Mouse (Mus musculus) urinary bladder, postnatal 4 days (tissue): ENCODE data around the gene Cacna1d.

ENCODE experiments used
- DNase-seq, 2 experiments: peaks; one replicate each; pipeline ENCODE4 v3.0.0; 2021 to 2022; ENCODE audit warnings: low spot score in 2 of 2

Cacna1d gene

GRCm38 (mm10) chr14:30270350-30270749, 220.9 kb downstream of the Cacna1d start:
- DNase-seq, result no peak

- no peak for DNase-seq
These were observed 225.5 kb downstream of the Cacna1d start for GRCm38 (mm10) chr14:30265728-30266127.

- DNase-seq, result no peak
These were observed 229.5 kb downstream of the Cacna1d start for GRCm38 (mm10) chr14:30261561-30262251.

DNA sequence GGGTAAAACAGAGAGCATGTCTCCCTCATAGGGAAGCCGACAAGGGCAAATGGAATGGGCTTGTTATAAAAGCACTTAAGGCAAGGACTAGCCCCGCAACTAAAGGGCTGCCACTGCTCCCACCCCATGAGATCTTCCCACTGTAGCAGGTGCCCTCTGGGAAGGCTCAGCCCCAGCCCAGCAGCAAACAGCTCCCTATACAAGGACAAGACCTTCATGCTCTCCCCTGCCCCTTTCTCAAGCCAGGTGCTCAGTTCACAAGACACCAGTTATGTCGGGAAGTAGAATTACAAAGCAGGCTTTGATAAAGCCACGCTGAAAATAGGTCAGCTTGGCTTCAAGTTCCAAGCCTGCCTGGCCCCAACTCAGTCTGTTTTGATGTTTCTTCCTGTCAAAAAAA, 233.6 kb downstream of the Cacna1d start:
- no peak for DNase-seq

DNA sequence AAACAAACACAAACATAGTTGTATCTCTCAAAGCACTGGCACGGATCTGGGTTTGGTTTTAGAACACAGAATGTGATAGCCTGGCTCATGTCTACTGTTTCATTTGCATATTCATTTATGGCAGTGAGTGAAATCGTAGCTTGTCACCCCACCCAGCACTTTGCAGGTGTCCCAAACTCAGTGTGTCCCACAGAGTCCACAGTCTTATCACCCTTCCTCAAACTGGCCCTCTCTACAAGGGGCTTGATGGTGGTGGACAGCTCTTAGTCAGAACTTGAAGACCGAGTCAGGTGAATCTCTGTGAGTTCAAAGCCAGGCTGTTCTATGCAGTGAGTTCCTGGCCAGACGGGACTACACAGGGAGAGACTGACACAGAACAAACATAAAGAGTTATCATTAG, 234.8 kb downstream of the Cacna1d start:
- no peak for DNase-seq

DNA sequence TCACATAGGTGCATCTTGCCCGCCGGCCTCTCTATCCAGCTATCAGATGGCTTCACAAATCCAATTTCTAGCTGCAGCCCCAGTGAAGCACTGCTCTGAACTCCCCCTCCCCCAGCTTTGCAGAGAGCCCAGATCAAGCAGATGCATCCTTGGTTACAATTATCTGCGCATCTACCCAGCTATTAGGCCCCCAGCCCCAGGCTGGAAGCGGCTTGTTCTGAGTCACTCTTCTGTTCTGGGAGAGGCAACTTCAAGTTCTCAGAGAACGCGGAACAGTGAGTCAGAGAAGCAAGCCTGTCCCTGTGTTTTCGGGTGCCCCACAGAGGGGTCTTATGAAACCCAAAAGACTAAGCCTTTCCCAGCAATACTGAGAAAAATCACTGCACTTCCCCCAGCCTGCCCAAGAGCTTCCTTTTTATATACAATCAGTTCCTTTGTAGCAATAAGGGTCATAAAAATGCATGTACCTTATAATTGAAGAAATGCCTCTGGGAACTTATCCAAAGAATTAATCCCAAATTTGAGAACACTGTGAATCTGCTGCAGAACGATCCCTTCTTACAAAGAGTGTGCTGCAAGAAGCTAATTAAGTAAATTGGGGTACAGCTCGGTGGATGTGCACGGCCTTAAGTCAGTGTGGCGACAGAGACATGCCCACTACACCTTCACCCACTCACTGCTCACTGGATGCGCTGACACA, 235.4 kb downstream of the Cacna1d start:
- DNase-seq, result no peak

- DNase-seq, result no peak
These were observed 236.5 kb downstream of the Cacna1d start for GRCm38 (mm10) chr14:30254776-30255175.

DNA sequence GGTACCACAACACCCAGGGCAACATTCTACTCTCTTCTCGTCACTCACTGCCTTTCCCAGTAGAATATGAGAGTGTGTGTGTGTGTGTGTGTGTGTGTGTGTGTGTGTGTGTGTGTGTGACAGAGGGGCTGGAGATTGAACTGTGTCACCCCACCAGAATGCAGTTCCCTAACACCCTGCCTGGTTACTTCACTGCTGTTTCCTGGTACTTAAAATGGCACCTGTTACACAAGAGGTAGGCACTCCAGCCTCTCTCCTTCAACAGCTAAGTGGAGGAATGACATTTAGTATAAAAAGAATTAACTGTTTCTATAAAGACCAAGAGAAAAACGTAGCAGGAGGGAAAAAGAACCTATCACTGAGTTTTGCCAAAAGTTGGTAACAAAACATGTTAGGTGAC, 238.4 kb downstream of the Cacna1d start:
- no peak for DNase-seq

DNA sequence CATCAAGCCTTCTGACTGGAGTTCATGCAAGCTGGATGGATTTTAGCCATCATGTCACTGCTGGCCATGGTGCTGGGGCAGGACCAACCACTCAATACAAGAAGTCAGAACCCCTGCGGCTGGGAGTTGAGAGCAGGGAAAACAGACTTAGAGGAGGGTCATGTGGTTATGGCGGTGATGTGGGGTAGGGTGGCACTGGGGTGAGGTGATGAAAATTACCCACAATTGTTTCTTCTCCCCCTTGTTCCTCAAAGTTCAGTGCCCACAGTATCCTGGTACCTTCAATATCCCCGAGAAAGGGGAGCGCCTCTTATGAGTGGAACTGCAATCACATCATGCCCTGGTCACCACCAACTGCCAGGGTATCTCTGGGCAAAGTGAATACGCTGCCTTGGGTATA, 239.9 kb downstream of the Cacna1d start:
- no peak for DNase-seq

- DNase-seq, result no peak
These were observed 241.7 kb downstream of the Cacna1d start for GRCm38 (mm10) chr14:30249591-30249990.

DNA sequence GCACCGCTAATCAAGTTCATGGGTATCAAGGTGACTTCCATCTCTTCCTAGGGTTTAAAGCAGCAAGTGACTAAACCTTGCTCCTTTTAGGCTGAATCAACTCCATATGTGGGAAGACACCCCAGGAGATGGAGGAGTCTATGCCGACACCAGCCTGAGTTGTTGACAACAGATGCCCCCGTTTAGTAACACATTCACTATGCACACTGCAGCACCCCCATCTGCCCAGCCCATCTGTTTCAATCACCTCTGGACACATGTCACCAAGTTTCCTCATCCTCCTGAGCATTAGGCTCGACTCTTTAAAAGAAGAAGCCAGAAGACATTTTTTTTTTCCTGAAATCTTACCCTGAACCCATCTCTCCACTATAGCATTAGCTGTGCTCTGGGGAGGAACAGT, 242.4 kb downstream of the Cacna1d start:
- no peak for DNase-seq

DNA sequence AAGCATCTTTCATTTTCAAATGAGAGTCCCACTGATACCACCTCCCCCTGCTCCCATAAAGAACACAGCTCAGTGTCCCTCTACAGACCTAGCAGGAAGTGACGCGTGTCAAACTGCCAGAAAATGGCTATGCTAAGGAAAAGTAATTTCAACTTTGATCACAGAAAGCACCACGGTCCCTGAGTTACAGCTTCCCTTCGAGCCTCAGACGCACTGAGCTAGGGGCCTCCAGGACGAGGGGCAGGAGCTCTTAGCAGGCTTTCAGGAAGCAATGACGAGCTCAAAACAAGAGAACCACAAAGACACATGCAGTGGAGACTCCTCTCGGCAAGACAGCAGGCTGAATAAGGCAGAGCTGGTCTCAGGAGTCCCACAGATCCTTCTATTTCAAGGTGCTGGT, 243.1 kb downstream of the Cacna1d start:
- no peak for DNase-seq

GRCm38 (mm10) chr14:30247606-30248005, 243.6 kb downstream of the Cacna1d start:
- DNase-seq, result no peak

- DNase-seq, result no peak
These were observed 246.5 kb downstream of the Cacna1d start for GRCm38 (mm10) chr14:30244776-30245175.

DNA sequence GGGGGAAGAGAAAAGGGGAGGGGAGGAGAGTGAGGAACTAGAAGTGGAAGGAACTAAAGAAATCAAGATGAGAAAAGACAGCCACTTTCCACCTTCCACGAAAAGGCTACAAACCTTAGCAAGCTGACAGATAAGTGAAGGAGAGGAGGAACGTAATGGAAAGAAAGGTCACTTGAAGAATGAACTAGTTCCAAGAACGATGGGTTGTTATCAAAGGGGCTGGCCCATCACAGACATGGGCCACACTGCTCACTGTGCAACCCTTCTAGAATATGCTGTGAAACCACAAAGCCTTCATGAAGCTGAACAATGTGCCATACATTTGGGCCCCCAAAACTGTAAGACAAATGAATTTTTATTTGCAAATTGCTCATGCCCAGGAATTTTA, 248.4 kb downstream of the Cacna1d start:
- no peak for DNase-seq

DNA sequence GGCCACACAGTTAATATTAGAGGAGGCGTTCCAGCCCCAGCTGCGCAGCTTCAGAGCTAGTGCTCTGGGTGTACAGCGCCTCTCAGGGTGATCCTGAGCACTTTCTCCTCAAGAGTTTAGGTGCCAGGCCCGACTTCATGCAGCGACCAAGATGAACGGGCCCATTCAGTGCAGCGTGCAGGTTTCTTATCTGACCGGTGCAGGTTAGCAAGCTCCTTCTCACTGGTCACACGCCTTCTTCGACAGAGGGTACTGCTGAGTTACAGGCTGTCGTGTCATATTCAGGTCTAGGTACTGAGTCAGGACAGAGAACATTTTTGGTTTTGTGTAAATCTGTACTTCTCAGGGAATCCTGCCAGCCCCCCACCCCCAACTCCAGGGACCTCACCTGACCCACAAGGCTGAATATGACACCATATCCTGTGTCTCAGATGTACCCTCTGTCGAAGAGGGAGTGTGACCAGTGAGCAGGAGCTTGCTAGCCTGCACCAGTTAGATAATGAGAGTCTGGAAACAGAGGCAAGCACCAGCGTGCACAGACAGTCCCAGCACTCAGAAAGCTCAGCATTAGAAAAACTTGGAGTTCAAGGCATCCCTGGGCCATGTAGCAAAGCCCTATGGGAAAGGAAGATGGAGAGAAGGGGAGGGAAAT, 249.0 kb downstream of the Cacna1d start:
- no peak for DNase-seq

DNA sequence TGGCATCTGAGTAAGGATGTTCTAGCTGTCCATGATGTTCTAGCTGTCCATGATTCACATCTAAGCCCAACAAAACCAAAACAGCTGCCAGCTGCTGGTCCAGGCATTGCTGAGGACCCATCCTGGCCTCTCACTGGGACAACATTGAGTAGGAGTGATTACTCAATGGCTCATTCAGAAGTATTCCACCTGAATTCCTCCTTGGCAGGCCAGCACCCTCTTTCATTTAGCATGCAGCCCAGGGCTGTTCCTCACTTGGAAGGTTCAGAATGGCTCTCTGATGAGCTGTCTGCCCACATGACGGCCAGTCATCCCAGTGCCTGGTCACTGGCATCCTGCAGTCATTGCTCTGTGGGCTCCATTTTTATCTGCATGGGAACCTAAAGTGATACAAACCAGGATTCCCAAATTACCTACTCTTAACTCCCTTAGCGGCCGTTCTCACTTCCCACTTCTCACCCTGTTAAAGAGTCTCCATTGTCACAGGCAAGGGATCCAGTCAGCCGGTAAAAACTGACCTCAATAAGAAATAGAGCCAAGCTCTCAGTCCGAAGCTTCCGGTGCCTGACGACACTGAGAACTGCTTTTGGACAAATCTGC, 250.2 kb downstream of the Cacna1d start:
- DNase-seq, result no peak

GRCm38 (mm10) chr14:30238807-30239206, 252.4 kb downstream of the Cacna1d start:
- no peak for DNase-seq

GRCm38 (mm10) chr14:30225161-30225560, 266.1 kb downstream of the Cacna1d start:
- no peak for DNase-seq

DNA sequence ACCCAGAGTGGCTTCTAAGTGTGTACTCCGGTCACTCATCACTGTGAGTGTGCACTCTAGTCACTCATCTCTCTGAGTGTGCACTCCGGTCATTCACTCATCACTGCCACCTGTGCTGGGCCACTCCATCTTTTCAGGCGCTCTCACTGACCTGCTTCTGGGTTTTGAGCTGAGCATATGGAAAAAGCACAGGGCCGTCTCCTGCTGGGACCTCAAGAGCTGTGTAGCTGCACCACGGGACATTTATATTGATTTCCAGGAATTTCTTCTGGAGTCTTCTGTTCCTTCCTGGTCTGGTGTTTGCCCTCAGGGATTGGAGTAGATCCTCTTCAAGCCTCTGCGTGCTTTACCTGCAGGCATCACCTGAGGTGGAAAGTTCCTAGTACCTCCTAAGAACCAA, 269.2 kb downstream of the Cacna1d start:
- DNase-seq, result no peak

- no peak for DNase-seq
These were observed 271.4 kb downstream of the Cacna1d start for GRCm38 (mm10) chr14:30219851-30220250.

DNA sequence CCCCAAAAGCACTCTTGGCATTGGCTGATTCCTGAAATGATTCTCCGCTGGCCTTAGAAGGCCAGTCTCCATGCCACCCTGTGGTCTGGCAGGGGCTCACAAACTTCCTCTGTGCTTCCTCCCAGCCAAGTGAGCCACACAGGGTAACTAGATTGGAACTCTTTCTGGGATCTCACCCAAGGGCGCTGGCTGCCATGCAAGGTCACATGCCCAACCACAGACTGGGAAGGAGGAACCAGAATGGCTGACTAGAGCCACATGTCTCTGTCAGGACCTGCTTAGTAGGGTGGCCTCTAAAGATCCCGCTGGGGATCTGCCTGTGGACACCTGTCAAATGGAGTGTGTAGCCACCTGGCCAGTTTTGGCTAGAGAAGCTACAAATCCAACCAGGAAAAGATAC, 273.1 kb downstream of the Cacna1d start:
- no peak for DNase-seq

- no peak for DNase-seq
These were observed 274.1 kb downstream of the Cacna1d start for GRCm38 (mm10) chr14:30217124-30217523.
